Mouse (Mus musculus) lung, postnatal 0 days (tissue): Measurements from ENCODE around the gene Cmss1.

ENCODE experiments used
- CTCF ChIP-seq: IDR thresholded peaks from 2 replicates; pipeline ENCODE4 v1.5.1; 2016; ENCODE audit warnings: antibody characterized with exemption, mild to moderate bottlenecking
- EP300 ChIP-seq: IDR thresholded peaks from 2 replicates; pipeline ENCODE4 v1.6.1; 2016; ENCODE audit warnings: antibody characterized with exemption, mild to moderate bottlenecking, control low read depth

GRCm38 (mm10) chr16:57326996-57327395 lies 279.7 kb downstream of the Cmss1 start:
- TF ChIP-seq CTCF (no peak), EP300 (no peak)
